Mouse (Mus musculus) c-Kit-positive CD71-positive TER-119-negative erythroid progenitor cells, embryonic 14.5 days (primary cell): ENCODE results near the gene Cnot1.

Experiments used
- DNase-seq: peaks from one replicate; pipeline ENCODE4 v3.0.0-alpha.2; 2013; ENCODE audit warnings: low read depth

Gene Cnot1

DNA sequence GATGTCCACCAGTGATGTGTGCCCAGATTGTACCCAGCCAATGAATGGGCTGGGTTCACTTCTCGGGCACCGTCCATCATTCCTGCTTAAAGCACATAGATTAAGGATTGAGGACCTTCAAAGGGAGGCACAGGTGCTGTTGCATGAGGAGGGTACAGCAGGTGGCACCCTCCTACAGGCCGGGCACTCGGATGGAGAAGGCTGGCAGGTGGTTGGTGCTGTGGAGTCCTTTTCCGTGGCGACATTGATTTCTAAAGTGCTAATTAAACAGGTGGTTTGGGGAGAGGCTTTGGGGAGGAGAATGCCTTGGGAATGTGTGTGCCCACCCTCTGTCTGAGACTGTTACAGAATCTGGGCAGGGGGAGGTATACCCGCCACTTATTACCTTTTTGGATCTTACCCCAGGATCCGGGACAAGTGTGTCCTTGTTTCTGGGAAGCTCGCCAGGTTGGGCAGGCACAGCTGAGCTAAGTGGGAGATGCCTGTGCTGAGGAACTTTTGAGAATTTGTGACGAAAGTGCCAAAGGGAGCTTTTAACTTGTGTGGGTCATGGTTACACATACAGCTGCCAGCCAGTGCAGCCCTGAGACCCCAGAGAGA lies 119.1 kb downstream of the Cnot1 start:
- no peak for DNase-seq

- no peak for DNase-seq
Observed at GRCm38 (mm10) chr8:95678024-95678611, 129.1 kb downstream of the Cnot1 start.

- no peak for DNase-seq
Observed at GRCm38 (mm10) chr8:95677591-95678023, 129.7 kb downstream of the Cnot1 start.

- DNase-seq = no peak
Observed at GRCm38 (mm10) chr8:95676631-95677030, 130.6 kb downstream of the Cnot1 start, which contains the start of gene Ndrg4. Ndrg4 (plus strand) TSS chr8:95676980.

- DNase-seq = no peak
Observed at GRCm38 (mm10) chr8:95672811-95673210, 134.5 kb downstream of the Cnot1 start.

GRCm38 (mm10) chr8:95671861-95672260 lies 135.4 kb downstream of the Cnot1 start:
- DNase-seq = no peak

DNA sequence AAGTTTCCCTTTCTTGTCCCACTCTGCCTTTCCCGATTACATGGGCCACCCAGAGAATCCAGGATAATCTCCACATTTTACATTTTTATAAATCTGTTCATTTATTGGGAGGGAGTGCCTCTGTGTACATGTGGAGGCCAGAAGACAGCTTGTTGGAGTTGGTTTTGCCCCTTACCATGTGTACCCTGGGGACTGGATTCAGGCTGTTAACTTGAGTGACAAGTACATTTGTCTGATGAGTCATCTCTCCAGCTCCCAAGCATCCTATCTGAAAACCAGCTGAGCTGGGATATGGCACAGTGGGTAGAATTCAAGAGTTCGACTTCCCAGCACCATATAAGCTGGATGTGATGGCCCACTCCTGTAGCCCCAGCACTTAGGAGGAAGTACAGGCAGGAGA lies 137.3 kb downstream of the Cnot1 start:
- no peak for DNase-seq
